Mouse (Mus musculus): Measurements from ENCODE around the gene Higd1a. TPM values are rescaled to one million over a fixed set of nuclear protein-coding genes. Genes with fewer than 3 reads are reported as not detected.
A peak's percentile ranks its signal among the peaks of the same experiment; 100 is the strongest.

Gene Higd1a
- polyA plus RNA-seq, 1 experiment from 2014 or later = 186 TPM

DNA sequence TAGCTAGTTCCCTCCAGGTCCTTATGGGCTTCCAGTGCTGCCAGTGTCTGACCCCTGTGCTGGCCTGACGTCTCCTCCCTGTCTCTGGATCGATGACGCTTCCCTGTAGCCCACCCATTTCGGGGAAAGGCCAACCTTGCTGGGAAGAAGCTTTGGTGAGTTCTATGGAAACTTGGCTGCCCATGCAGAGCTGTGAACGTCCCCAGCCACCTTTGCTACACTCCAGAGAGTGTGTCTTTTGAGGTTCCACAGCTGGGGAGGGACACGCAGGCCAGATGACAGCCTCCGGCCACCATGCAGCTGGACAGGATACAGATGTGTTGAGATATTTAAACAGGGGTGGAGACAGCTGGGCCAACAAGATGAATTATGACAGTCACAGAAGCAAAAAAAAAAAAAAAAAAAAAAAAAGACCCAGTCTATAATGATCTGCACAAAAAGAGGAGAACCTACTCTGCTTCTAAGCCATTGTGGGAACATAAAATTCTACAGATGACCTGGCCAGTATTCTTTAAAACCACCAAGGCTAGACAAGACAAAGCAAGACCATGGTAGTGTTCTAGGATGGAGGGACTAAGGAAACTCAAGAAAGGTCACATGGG, 37.3 kb upstream of the Higd1a start:
- no peaks in the 10 kb centered on the region for H3K9me3 ChIP-seq (ENCODE audit: control insufficient read depth)
- H3K4me1 ChIP-seq (replicated peaks; ENCODE audit: control insufficient read depth, insufficient read depth, low read length) = no peaks in the 10 kb centered on the region
- no peak overlapping the region for H3K9ac ChIP-seq (ENCODE audit: low read depth, low read length)
- H3K4me2 ChIP-seq (replicated peaks; ENCODE audit: low read depth) = no peak overlapping the region
- no peak overlapping the region for H3K27ac ChIP-seq (ENCODE audit: low read depth, low read length)
- WGBS = 60% methylated on average over 7 of the region's 7 CpGs
- no peaks in the 10 kb centered on the region for H3K27me3 ChIP-seq (replicated peaks; ENCODE audit: control insufficient read depth, insufficient read depth, low read length)
- no peaks in the 10 kb centered on the region for H3K36me3 ChIP-seq (ENCODE audit: control insufficient read depth, insufficient read depth)
- no peak for TF ChIP-seq CTCF (IDR thresholded peaks at IDR 0.05; ENCODE audit: low read depth)
- ATAC-seq = no peak
- H3K4me3 ChIP-seq (ENCODE audit: low read depth, low read length) = no peak overlapping the region

DNA sequence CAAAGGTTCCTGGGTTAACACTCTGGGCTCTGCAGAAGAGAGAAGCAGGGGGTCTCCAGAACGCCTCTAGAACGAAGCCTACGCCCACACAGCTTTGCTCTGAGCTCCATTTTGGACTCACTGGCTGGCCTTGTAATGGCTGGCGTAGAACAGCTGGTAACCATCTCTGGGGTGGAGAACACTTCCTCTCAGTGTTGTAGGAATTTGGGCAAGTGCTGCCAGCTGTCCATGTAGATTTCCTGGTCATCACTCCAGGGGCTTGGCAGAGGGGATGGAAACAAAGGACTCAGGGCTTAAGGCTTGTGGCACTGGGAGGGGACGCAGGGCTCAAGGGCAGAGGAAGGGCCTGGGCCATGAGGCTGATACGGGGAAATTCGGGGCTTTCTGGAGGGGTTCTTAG, 36.3 kb upstream of the Higd1a start:
- no peak overlapping the region for H3K27ac ChIP-seq (ENCODE audit: low read depth, low read length)
- H3K9ac ChIP-seq (ENCODE audit: low read depth, low read length) = no peak overlapping the region
- no peaks in the 10 kb centered on the region for H3K36me3 ChIP-seq (ENCODE audit: control insufficient read depth, insufficient read depth)
- no peak for ATAC-seq
- H3K9me3 ChIP-seq (ENCODE audit: control insufficient read depth) = no peaks in the 10 kb centered on the region
- TF ChIP-seq CTCF (IDR thresholded peaks at IDR 0.05; ENCODE audit: low read depth) = no peak
- no peak overlapping the region for H3K4me3 ChIP-seq (ENCODE audit: low read depth, low read length)
- WGBS = 75% methylated on average over 7 of the region's 7 CpGs
- H3K27me3 ChIP-seq (replicated peaks; ENCODE audit: control insufficient read depth, insufficient read depth, low read length) = no peaks in the 10 kb centered on the region
- H3K4me1 ChIP-seq (replicated peaks; ENCODE audit: control insufficient read depth, insufficient read depth, low read length) = no peaks in the 10 kb centered on the region
- no peak overlapping the region for H3K4me2 ChIP-seq (replicated peaks; ENCODE audit: low read depth)

DNA sequence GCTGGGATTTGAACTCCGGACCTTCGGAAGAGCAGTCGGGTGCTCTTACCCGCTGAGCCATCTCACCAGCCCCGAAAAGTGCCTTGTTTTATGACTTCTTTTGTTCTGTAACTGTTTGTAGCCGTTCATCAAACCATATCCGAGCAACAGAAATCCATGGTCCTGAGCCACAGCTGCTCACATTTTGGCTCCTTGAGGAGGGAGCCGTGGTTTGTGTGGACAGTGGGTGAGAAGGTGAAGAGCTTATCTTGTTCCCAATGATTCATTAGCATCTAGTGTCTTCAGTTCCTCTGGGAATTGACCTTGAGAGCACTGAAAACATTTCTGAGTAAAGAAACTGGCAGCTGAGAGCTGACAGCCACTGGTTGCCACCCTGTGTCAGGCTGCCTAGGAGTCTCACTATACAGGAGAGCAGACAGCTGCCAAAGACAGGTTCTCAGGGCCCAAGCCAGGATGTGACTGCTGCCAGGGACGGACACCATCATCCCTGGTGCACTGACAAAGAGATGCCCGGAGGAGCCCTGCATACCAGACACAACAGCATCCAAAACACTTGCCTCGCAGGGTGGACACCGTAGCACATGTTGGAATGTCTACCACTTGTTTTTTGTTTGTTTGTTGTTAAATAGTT, 34.0 kb upstream of the Higd1a start:
- no peak for ATAC-seq
- no peak for TF ChIP-seq CTCF (IDR thresholded peaks at IDR 0.05; ENCODE audit: low read depth)
- H3K36me3 ChIP-seq (ENCODE audit: control insufficient read depth, insufficient read depth) = no peaks in the 10 kb centered on the region

DNA sequence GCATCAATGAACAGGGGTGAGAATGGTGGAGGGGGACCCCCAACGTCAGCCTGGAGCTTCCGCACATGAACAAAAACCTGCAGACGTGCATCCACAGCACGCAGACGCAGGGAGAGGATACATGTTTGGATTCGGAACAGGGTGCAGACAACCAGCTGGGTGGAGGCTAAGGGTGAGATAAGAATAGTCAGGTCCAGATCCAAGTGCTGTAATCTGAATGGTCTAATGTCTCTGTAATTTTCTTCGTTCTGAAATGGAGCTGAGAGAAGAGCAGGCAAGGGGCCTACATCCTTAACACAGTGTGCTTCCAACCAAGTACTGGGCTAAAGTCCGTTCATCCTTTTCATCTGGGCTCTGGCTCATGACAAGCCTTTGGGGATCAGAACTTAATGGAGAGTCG, 33.1 kb upstream of the Higd1a start:
- Histone ChIP-seq H3K27ac (ENCODE audit: low read depth, low read length) (no peak overlapping the region), H3K9ac (ENCODE audit: low read depth, low read length) (no peak overlapping the region), H3K9me3 (ENCODE audit: control insufficient read depth) (no peaks in the 10 kb centered on the region), H3K4me3 (ENCODE audit: low read depth, low read length) (no peak overlapping the region), H3K36me3 (ENCODE audit: control insufficient read depth, insufficient read depth) (no peaks in the 10 kb centered on the region), H3K27me3 (replicated peaks; ENCODE audit: control insufficient read depth, insufficient read depth, low read length) (no peaks in the 10 kb centered on the region), H3K4me1 (replicated peaks; ENCODE audit: control insufficient read depth, insufficient read depth, low read length) (no peaks in the 10 kb centered on the region), H3K4me2 (replicated peaks; ENCODE audit: low read depth) (no peak overlapping the region)
- no peak for TF ChIP-seq CTCF (IDR thresholded peaks at IDR 0.05; ENCODE audit: low read depth)
- WGBS = 86% methylated on average over 9 of the region's 9 CpGs
- no peak for ATAC-seq

More for the DNA sequence above, 34.0 kb upstream of the Higd1a start:
- no peaks in the 10 kb centered on the region for H3K9me3 ChIP-seq (ENCODE audit: control insufficient read depth)
- H3K9ac ChIP-seq (ENCODE audit: low read depth, low read length) = no peak overlapping the region
- H3K27ac ChIP-seq (ENCODE audit: low read depth, low read length) = no peak overlapping the region
- no peak overlapping the region for H3K4me3 ChIP-seq (ENCODE audit: low read depth, low read length)
- H3K4me1 ChIP-seq (replicated peaks; ENCODE audit: control insufficient read depth, insufficient read depth, low read length) = no peaks in the 10 kb centered on the region
- H3K27me3 ChIP-seq (replicated peaks; ENCODE audit: control insufficient read depth, insufficient read depth, low read length) = no peaks in the 10 kb centered on the region
- WGBS = 82% methylated on average over 12 of the region's 12 CpGs
- H3K4me2 ChIP-seq (replicated peaks; ENCODE audit: low read depth) = no peak overlapping the region

DNA sequence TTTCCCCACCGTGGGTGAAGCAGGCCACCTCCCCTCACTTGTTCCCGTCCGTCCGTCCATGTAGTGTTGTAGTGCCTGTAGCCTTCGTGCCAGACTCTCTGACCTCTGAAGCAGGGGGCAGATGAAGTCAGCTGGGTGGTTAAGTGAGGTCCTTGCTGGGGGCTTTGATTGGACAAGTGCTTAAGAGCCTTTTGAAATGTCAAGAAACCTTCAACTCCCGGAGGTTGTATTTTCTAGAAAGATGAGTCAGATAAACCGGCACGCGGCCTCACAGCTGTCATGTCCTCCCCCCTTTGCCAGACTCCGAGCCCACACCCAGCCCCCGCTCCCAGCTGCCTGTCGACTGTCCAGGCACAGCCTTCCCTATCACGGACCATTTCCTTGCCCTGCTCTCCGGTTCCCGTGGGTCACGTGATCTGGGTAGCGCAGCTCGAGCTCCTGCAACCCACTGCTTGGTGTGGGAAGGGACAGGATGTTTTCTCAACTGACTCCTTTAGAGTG, 32.3 kb upstream of the Higd1a start:
- no peaks in the 10 kb centered on the region for H3K27me3 ChIP-seq (replicated peaks; ENCODE audit: control insufficient read depth, insufficient read depth, low read length)
- no peak overlapping the region for H3K9ac ChIP-seq (ENCODE audit: low read depth, low read length)
- 33% methylated on average over 18 of the region's 18 CpGs for WGBS

DNA sequence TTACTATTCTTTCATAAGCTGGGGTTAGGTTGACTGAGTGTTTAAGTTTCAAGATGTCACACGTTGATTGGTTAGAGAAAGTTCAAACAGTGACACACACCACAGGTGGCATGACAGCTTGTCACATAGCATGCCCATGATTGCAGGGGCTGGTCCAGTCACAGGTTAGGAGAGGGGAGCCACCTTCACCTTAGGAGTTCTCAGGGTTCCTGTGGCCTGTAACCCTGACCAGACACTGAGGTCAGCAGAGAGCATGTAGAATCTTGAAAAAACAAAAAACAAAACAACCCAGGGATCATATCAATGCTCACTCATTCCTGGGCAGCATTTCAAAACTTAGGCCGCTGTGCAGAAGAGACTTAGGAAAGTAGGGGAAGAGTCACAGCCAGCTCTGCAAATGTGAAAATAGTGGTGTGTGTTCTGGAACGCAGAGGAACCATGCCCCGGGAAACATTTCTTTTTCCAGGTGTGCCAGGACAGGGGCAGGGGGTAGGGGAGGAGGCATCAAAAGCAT, 31.8 kb upstream of the Higd1a start:
- H3K4me1 ChIP-seq (replicated peaks; ENCODE audit: control insufficient read depth, insufficient read depth, low read length) = no peaks in the 10 kb centered on the region
- no peaks in the 10 kb centered on the region for H3K36me3 ChIP-seq (ENCODE audit: control insufficient read depth, insufficient read depth)
- H3K4me2 ChIP-seq (replicated peaks; ENCODE audit: low read depth) = peak overlapping the region; percentile 17; the same call in 1 of the 2 replicates
- 53% methylated on average over 4 of the region's 4 CpGs for WGBS
- no peaks in the 10 kb centered on the region for H3K9me3 ChIP-seq (ENCODE audit: control insufficient read depth)
- H3K4me3 ChIP-seq (ENCODE audit: low read depth, low read length) = no peak overlapping the region
- ATAC-seq = no peak
- no peak overlapping the region for H3K27ac ChIP-seq (ENCODE audit: low read depth, low read length)
- H3K9ac ChIP-seq (ENCODE audit: low read depth, low read length) = no peak overlapping the region
- TF ChIP-seq CTCF (IDR thresholded peaks at IDR 0.05; ENCODE audit: low read depth) = no peak
- no peaks in the 10 kb centered on the region for H3K27me3 ChIP-seq (replicated peaks; ENCODE audit: control insufficient read depth, insufficient read depth, low read length)

More for the DNA sequence above, 32.3 kb upstream of the Higd1a start:
- Histone ChIP-seq H3K4me1 (replicated peaks; ENCODE audit: control insufficient read depth, insufficient read depth, low read length) (no peaks in the 10 kb centered on the region), H3K27ac (ENCODE audit: low read depth, low read length) (no peak overlapping the region), H3K36me3 (ENCODE audit: control insufficient read depth, insufficient read depth) (no peaks in the 10 kb centered on the region), H3K9me3 (ENCODE audit: control insufficient read depth) (no peaks in the 10 kb centered on the region), H3K4me3 (ENCODE audit: low read depth, low read length) (no peak overlapping the region), H3K4me2 (replicated peaks; ENCODE audit: low read depth) (peak overlapping the region; percentile 17; the same call in 1 of the 2 replicates)
- ATAC-seq = peak; percentile 47; the same call in 1 of the 2 replicates
- no peak for TF ChIP-seq CTCF (IDR thresholded peaks at IDR 0.05; ENCODE audit: low read depth)

Data from intestine, postnatal 0 days (tissue).